Mouse (Mus musculus) liver, embryonic 14.5 days (tissue): ENCODE measurements at regions not wholly inside any gene's neighbourhood (a gene's known extent, or its start where the extent isn't known, plus 50 kb on each side); places are given as distances from the start of the nearest gene placed in this dataset.

Experiments
- CTCF ChIP-seq: IDR thresholded peaks from 2 replicates; pipeline ENCODE4 v1.5.1; 2016; ENCODE audit warnings: antibody characterized with exemption, low read depth, control low read depth
- EP300 ChIP-seq: IDR thresholded peaks from 2 replicates; pipeline ENCODE4 v1.6.1; 2016; ENCODE audit warnings: antibody characterized with exemption, low read depth

GRCm38 (mm10) chr8:126857307-126858203 lies 88.1 kb downstream of the Tomm20 start:
- TF ChIP-seq CTCF, result no peak
- no peak for TF ChIP-seq EP300
